Mouse (Mus musculus) WW6 (cell line): ENCODE data around the gene Gm13539.

Experiments
- DNase-seq: peaks from one replicate; pipeline ENCODE4 v3.0.0-alpha.2; 2013; ENCODE audit warnings: low read depth, low spot score

Gm13539 gene

GRCm38 (mm10) chr2:25824751-25825150 is 42.7 kb downstream of the Gm13539 start:
- no peak for DNase-seq

- DNase-seq: no peak
Measured at GRCm38 (mm10) chr2:25828344-25828947, 46.4 kb downstream of the Gm13539 start.

- no peak for DNase-seq
Measured at GRCm38 (mm10) chr2:25830786-25831185, 48.7 kb downstream of the Gm13539 start.

GRCm38 (mm10) chr2:25836291-25836690 is 54.2 kb downstream of the Gm13539 start:
- peak; percentile 48 for DNase-seq
